8 mouse cellular contexts compared by ENCODE assay signal in the genomic region with DNA sequence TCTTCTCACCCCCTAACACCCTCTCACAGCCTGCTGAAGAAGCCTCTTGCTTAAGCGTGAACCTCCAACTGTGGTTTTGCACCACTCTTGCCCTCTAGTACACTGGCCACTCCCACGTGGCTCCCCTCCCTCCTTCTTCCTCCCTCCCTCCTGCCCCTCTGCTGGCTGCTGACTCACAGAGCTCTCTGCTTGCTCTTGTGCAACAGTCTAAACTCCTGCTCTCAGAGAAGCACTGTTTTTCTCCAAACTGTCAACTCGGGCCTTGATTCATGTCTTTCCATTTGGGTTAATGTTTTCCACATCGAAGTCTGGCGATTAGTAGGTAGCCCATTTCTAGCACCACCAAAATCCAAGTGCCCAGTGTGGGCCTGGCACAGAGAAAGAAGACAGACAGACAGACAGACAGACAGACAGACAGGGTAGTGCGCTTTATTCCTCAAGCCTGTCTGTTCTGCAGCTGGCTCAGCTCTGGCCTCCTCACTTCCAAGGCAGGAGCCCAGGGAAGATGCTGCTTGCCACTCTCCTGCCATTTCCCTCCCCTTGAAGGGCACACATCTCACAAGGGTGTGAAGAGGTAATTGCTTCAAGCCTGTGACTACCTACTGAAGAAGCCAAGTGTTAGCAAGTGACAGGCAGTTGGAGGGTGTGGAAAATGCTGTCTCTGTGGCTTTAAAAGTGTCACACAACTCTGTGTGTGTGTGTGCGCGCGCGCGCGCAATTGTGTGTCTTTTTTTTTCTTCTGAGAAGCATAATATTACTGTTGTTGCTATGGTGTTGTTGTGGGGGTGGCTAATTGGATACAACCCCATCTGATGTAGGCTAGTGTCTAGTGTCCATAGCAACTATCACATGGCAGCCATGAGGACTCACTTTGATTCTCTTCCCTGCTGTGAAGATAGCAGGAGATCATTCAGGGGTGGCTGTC.
A peak's percentile ranks its signal among the peaks of the same experiment; 100 is the strongest.
DNase-seq lines count a peak whose midpoint lies in the region; ATAC-seq and TF ChIP-seq lines count a peak whose summit lies in the region.

No protein-coding gene starts in this region.

- no peak for TF ChIP-seq POLR2A in heart, adult 2 months (IDR thresholded peaks at IDR 0.05; ENCODE audit: insufficient read depth, low read depth, low read length)

- H3K36me3 ChIP-seq in heart, adult 2 months (ENCODE audit: control insufficient read depth, insufficient read depth, low read length): no peaks in the 10 kb centered on the region
- no peaks in the 10 kb centered on the region for H3K36me3 ChIP-seq in kidney, embryonic 15.5 days
- no peaks in the 10 kb centered on the region for H3K36me3 ChIP-seq in lung, embryonic 16.5 days (ENCODE audit: control insufficient read depth, insufficient read depth, low read length)

- H3K79me2 ChIP-seq in heart, adult 2 months (replicated peaks; ENCODE audit: control insufficient read depth, insufficient read depth, low read length): no peaks in the 10 kb centered on the region

- intact Hi-C loops in heart, adult 2 months (cut with DNase I): no loop called here

- H3K9me3 ChIP-seq in kidney, embryonic 15.5 days (replicated peaks): no peaks in the 10 kb centered on the region
- no peaks in the 10 kb centered on the region for H3K9me3 ChIP-seq in lung, embryonic 16.5 days (ENCODE audit: control insufficient read depth, low read length)

- no peak for TF ChIP-seq CTCF in heart, adult 2 months (IDR thresholded peaks at IDR 0.05)

- peak overlapping the region; percentile 60 for H3K27ac ChIP-seq in heart, adult 2 months
- H3K27ac ChIP-seq in kidney, embryonic 15.5 days: peak overlapping the region; percentile 61
- H3K27ac ChIP-seq in lung, embryonic 16.5 days (ENCODE audit: low read length): peak overlapping the region; percentile 74

- TF ChIP-seq EP300 in heart, adult 2 months (IDR thresholded peaks at IDR 0.05; ENCODE audit: insufficient read depth, low read depth, low read length): 0 out of 2 replicates have a peak, but pooled peaks have one; percentile 30

- H3K9ac ChIP-seq in heart, adult 2 months (ENCODE audit: low read depth, low read length): no peak overlapping the region
- H3K9ac ChIP-seq in kidney, embryonic 15.5 days: no peak overlapping the region
- 0 out of 2 replicates have a peak overlapping the region, but pooled peaks have one; percentile 11 for H3K9ac ChIP-seq in lung, embryonic 16.5 days (ENCODE audit: low read length)

- H3K4me2 ChIP-seq in kidney, embryonic 15.5 days: no peak overlapping the region
- no peak overlapping the region for H3K4me2 ChIP-seq in lung, embryonic 16.5 days (ENCODE audit: low read depth, low read length)

- 56% methylated on average over 12 of the region's 12 CpGs for WGBS in heart, adult 2 months
- WGBS in kidney, embryonic 15.5 days: 46% methylated on average over 12 of the region's 12 CpGs
- 59% methylated on average over 12 of the region's 12 CpGs for WGBS in lung, embryonic 16.5 days

- no peak overlapping the region for H3K4me3 ChIP-seq in heart, adult 2 months
- no peak overlapping the region for H3K4me3 ChIP-seq in kidney, embryonic 15.5 days (replicated peaks)
- H3K4me3 ChIP-seq in lung, embryonic 16.5 days (ENCODE audit: low read length): no peak overlapping the region

- peaks cover 6% of the 10 kb centered on the region for H3K4me1 ChIP-seq in heart, adult 2 months (ENCODE audit: control insufficient read depth, insufficient read depth, low read length)
- peaks cover 39% of the 10 kb centered on the region for H3K4me1 ChIP-seq in kidney, embryonic 15.5 days
- H3K4me1 ChIP-seq in lung, embryonic 16.5 days (replicated peaks; ENCODE audit: control insufficient read depth, insufficient read depth, low read length): peaks cover 38% of the 10 kb centered on the region

- DNase-seq in layer of hippocampus, adult 11-12 months (ENCODE audit: low spot score): peak; percentile 61
- DNase-seq in layer of hippocampus, adult 9-10 months (ENCODE audit: low spot score): no peak
- DNase-seq in adrenal gland, postnatal 10 days: peak; percentile 83
- DNase-seq in heart, adult 2 months: peak; percentile 67 to 81
- peak; percentile 47 to 49 for DNase-seq in spleen, postnatal 36 days (ENCODE audit: low spot score in 2 of 2)

- ATAC-seq in kidney, embryonic 15.5 days (replicated peaks; ENCODE audit: low FRiP score): peak; percentile 87
- ATAC-seq in lung, embryonic 16.5 days (ENCODE audit: low read depth): peak; percentile 89
- no peak for ATAC-seq in CD4-positive, CD25-positive, alpha-beta regulatory T cell, adult 4 months

- no peaks in the 10 kb centered on the region for H3K27me3 ChIP-seq in heart, adult 2 months (ENCODE audit: control insufficient read depth, insufficient read depth, low read length)
- no peaks in the 10 kb centered on the region for H3K27me3 ChIP-seq in kidney, embryonic 15.5 days
- H3K27me3 ChIP-seq in lung, embryonic 16.5 days (ENCODE audit: control insufficient read depth, insufficient read depth, low read depth, low read length): no peaks in the 10 kb centered on the region
